9 mouse cellular contexts compared by ENCODE assay signal in genomic region chr11:106158081-106158929, GRCm38 (mm10). TPM values are rescaled to one million over a fixed set of nuclear protein-coding genes. Genes with fewer than 3 reads are reported as not detected.
DNase-seq lines count a peak whose midpoint lies in the region; ATAC-seq and TF ChIP-seq lines count a peak whose summit lies in the region.
"Had no signal": no experiment of that assay in that cellular context is flagged by ENCODE, and none has a peak within 500 bp of the region (broad histone marks: within the 10 kb centered on the region; RNA-seq: fewer than 3 reads in every experiment).

No protein-coding gene starts in this region.

- peak overlapping the region; percentile 98 for H3K9ac ChIP-seq in embryonic facial prominence, embryonic 12.5 days
- H3K9ac ChIP-seq in intestine, embryonic 14.5 days (ENCODE audit: low read length): peak overlapping the region; percentile 95

- H3ac ChIP-seq in C2C12 (ENCODE audit: control insufficient read depth, insufficient read length, low read depth): no peak overlapping the region

- TF ChIP-seq POLR2A in small intestine, adult 2 months (IDR thresholded peaks at IDR 0.05; ENCODE audit: low read depth, low read length): no peak

- H3K27ac ChIP-seq in embryonic facial prominence, embryonic 12.5 days: peak overlapping the region; percentile 99
- H3K27ac ChIP-seq in intestine, embryonic 14.5 days (ENCODE audit: low read depth): peak overlapping the region; percentile 96; the same call in 1 of the 2 replicates
- H3K27ac ChIP-seq in small intestine, adult 2 months (ENCODE audit: insufficient read depth, low read depth, low read length): peak overlapping the region; percentile 77; the same call in 1 of the 2 replicates

- H3K4me3 ChIP-seq in C2C12 (ENCODE audit: insufficient read depth, poor library complexity, severe bottlenecking): no peak overlapping the region
- H3K4me3 ChIP-seq in embryonic facial prominence, embryonic 12.5 days: peak overlapping the region; percentile 87
- peak overlapping the region; percentile 75; the same call in 1 of the 2 replicates for H3K4me3 ChIP-seq in intestine, embryonic 14.5 days (ENCODE audit: low read depth, low read length)
- H3K4me3 ChIP-seq in small intestine, adult 2 months (ENCODE audit: low read depth, low read length): peak overlapping the region; percentile 73

- H3K9me3 ChIP-seq in embryonic facial prominence, embryonic 12.5 days: no peaks in the 10 kb centered on the region
- H3K9me3 ChIP-seq in intestine, embryonic 14.5 days (ENCODE audit: control insufficient read depth, low read length): no peaks in the 10 kb centered on the region

- ATAC-seq in embryonic facial prominence, embryonic 12.5 days (ENCODE audit: insufficient number of reproducible peaks, insufficient read depth, low FRiP score, low TSS enrichment): no peak
- ATAC-seq in intestine, embryonic 14.5 days (replicated peaks; ENCODE audit: low FRiP score, low TSS enrichment, low read depth): no peak
- no peak for ATAC-seq in erythroblast, adult 5-6 weeks (replicated peaks; ENCODE audit: low FRiP score, poor library complexity, severe bottlenecking)

- TF ChIP-seq CTCF in C2C12 (IDR thresholded peaks at IDR 0.05; ENCODE audit: control insufficient read depth, insufficient read depth, insufficient read length): peak; percentile 60
- peak; percentile 28; the same call in 1 of the 2 replicates for TF ChIP-seq CTCF in small intestine, adult 2 months (IDR thresholded peaks at IDR 0.05; ENCODE audit: extremely low read depth, insufficient read length, insufficient replicate concordance, low read depth, low read length)

- WGBS in embryonic facial prominence, embryonic 12.5 days: 60% methylated on average over 14 of the region's 14 CpGs
- 59% methylated on average over 14 of the region's 14 CpGs for WGBS in intestine, embryonic 14.5 days
- 58% methylated on average over 14 of the region's 14 CpGs for WGBS in small intestine, adult 2 months

- no peaks in the 10 kb centered on the region for H3K27me3 ChIP-seq in C2C12 (ENCODE audit: control insufficient read depth, insufficient read depth, insufficient read length)
- no peaks in the 10 kb centered on the region for H3K27me3 ChIP-seq in embryonic facial prominence, embryonic 12.5 days
- no peaks in the 10 kb centered on the region for H3K27me3 ChIP-seq in intestine, embryonic 14.5 days (replicated peaks; ENCODE audit: control insufficient read depth, insufficient read depth, low read length)
- H3K27me3 ChIP-seq in small intestine, adult 2 months (ENCODE audit: control insufficient read depth, insufficient read depth, low read length): no peaks in the 10 kb centered on the region

- DNase-seq in cerebellum, adult 8-10 months: peak; percentile 57
- DNase-seq in cerebellum, adult 11 months: no peak
- DNase-seq in intestine, embryonic 14.5 days (ENCODE audit: low spot score): no peak
- DNase-seq in lung, postnatal 10 days: peak; percentile 57

- H3K36me3 ChIP-seq in C2C12 (ENCODE audit: control insufficient read depth, insufficient read depth): peaks cover 32% of the 10 kb centered on the region
- H3K36me3 ChIP-seq in embryonic facial prominence, embryonic 12.5 days: peaks cover 57% of the 10 kb centered on the region
- H3K36me3 ChIP-seq in intestine, embryonic 14.5 days (ENCODE audit: control insufficient read depth, insufficient read depth, low read length): peaks cover 50% of the 10 kb centered on the region
- H3K36me3 ChIP-seq in small intestine, adult 2 months (ENCODE audit: control insufficient read depth, insufficient read depth, low read length): peaks cover 17% of the 10 kb centered on the region

- H3K79me2 ChIP-seq in C2C12 (ENCODE audit: control insufficient read depth, insufficient read depth): no peaks in the 10 kb centered on the region

- H3K4me1 ChIP-seq in embryonic facial prominence, embryonic 12.5 days: peaks cover 41% of the 10 kb centered on the region
- peaks cover 23% of the 10 kb centered on the region for H3K4me1 ChIP-seq in intestine, embryonic 14.5 days (replicated peaks; ENCODE audit: control insufficient read depth, insufficient read depth, low read length)
- peaks cover 9% of the 10 kb centered on the region for H3K4me1 ChIP-seq in small intestine, adult 2 months (ENCODE audit: control insufficient read depth, insufficient read depth, insufficient read length, low read length)

- H3K79me3 ChIP-seq in C2C12 (ENCODE audit: low read depth): no peaks in the 10 kb centered on the region

- H3K4me2 ChIP-seq in embryonic facial prominence, embryonic 12.5 days (replicated peaks): peak overlapping the region; percentile 92
- H3K4me2 ChIP-seq in intestine, embryonic 14.5 days (ENCODE audit: low read length): peak overlapping the region; percentile 85

TF ChIP-seq in C2C12, 6 proteins besides CTCF, POLR2A, EP300 and RAD21:
- TF ChIP-seq CEBPB (IDR thresholded peaks at IDR 0.05; ENCODE audit: low read depth): no peak
- no peak for TF ChIP-seq MYOG (IDR thresholded peaks at IDR 0.05; ENCODE audit: control insufficient read depth, extremely low read depth, insufficient read length)
- no peak for TF ChIP-seq MAX (IDR thresholded peaks at IDR 0.05)

RNA-seq across cellular contexts. Expression of gene Gm10840, which starts 2.3 kb away (rescaled TPM):
- polyA plus RNA-seq in C2C12 (2012; fragmentation: generic; extraction: Trizol): not detected
- polyA plus RNA-seq in embryonic facial prominence, embryonic 12.5 days (2016; fragmentation: Nextera tagmentation; extraction: Ambion mirVana): not detected in 2 replicates
- not detected in 2 replicates for polyA plus RNA-seq in intestine, embryonic 14.5 days (2014; fragmentation: Nextera tagmentation; extraction: Ambion mirVana)
- not detected in 2 replicates for polyA plus RNA-seq in small intestine, adult 2 months (2012; rRNA removed)
- not detected in 2 replicates for total RNA-seq in erythroblast, adult 5-6 weeks (2015; ENCODE audit: low replicate concordance)
- total RNA-seq in erythroblast, adult 5-6 weeks (2017; ENCODE audit: low replicate concordance): not detected in 2 replicates
- total RNA-seq: left cerebral cortex, postnatal 25 days had no signal

RNA-seq across cellular contexts. Expression of gene Limd2, which starts 2.4 kb away (rescaled TPM):
- polyA plus RNA-seq in C2C12 (2012; fragmentation: generic; extraction: Trizol): 67.7 TPM
- 467 and 469 TPM in 2 replicates for polyA plus RNA-seq in embryonic facial prominence, embryonic 12.5 days (2016; fragmentation: Nextera tagmentation; extraction: Ambion mirVana)
- 129 and 153 TPM in 2 replicates for polyA plus RNA-seq in intestine, embryonic 14.5 days (2014; fragmentation: Nextera tagmentation; extraction: Ambion mirVana)
- 11.8 and 21.7 TPM in 2 replicates for polyA plus RNA-seq in small intestine, adult 2 months (2012; rRNA removed)
- total RNA-seq in erythroblast, adult 5-6 weeks (2015; ENCODE audit: low replicate concordance): 43.2 and 53.5 TPM in 2 replicates
- 7.4 and 14.3 TPM in 2 replicates for total RNA-seq in erythroblast, adult 5-6 weeks (2017; ENCODE audit: low replicate concordance)

RNA-seq across cellular contexts. Expression of gene Strada, which starts 43.7 kb away (rescaled TPM):
- polyA plus RNA-seq in C2C12 (2012; fragmentation: generic; extraction: Trizol): 21.3 TPM
- 34.8 and 35.4 TPM in 2 replicates for polyA plus RNA-seq in embryonic facial prominence, embryonic 12.5 days (2016; fragmentation: Nextera tagmentation; extraction: Ambion mirVana)
- polyA plus RNA-seq in intestine, embryonic 14.5 days (2014; fragmentation: Nextera tagmentation; extraction: Ambion mirVana): 20.6 and 25.1 TPM in 2 replicates
- polyA plus RNA-seq in small intestine, adult 2 months (2012; rRNA removed): 4.4 and 7.4 TPM in 2 replicates
- total RNA-seq in erythroblast, adult 5-6 weeks (2015; ENCODE audit: low replicate concordance): 3.8 and 11.5 TPM in 2 replicates
- 4.9 and 5.7 TPM in 2 replicates for total RNA-seq in erythroblast, adult 5-6 weeks (2017; ENCODE audit: low replicate concordance)

RNA-seq across cellular contexts. Expression of gene Ccdc47, which starts 57.8 kb away (rescaled TPM):
- polyA plus RNA-seq in C2C12 (2012; fragmentation: generic; extraction: Trizol): 16.6 TPM
- polyA plus RNA-seq in embryonic facial prominence, embryonic 12.5 days (2016; fragmentation: Nextera tagmentation; extraction: Ambion mirVana): 79.4 and 81.7 TPM in 2 replicates
- 64.4 and 76.1 TPM in 2 replicates for polyA plus RNA-seq in intestine, embryonic 14.5 days (2014; fragmentation: Nextera tagmentation; extraction: Ambion mirVana)
- 2.2 and 4.8 TPM in 2 replicates for polyA plus RNA-seq in small intestine, adult 2 months (2012; rRNA removed)
- total RNA-seq in erythroblast, adult 5-6 weeks (2015; ENCODE audit: low replicate concordance): 11.5 and 15.2 TPM in 2 replicates
- 38.8 and 57.4 TPM in 2 replicates for total RNA-seq in erythroblast, adult 5-6 weeks (2017; ENCODE audit: low replicate concordance)

RNA-seq across cellular contexts. Expression of gene Ddx42, which starts 58.4 kb away (rescaled TPM):
- polyA plus RNA-seq in C2C12 (2012; fragmentation: generic; extraction: Trizol): 19.5 TPM
- 103 and 104 TPM in 2 replicates for polyA plus RNA-seq in embryonic facial prominence, embryonic 12.5 days (2016; fragmentation: Nextera tagmentation; extraction: Ambion mirVana)
- polyA plus RNA-seq in intestine, embryonic 14.5 days (2014; fragmentation: Nextera tagmentation; extraction: Ambion mirVana): 66.5 and 80.8 TPM in 2 replicates
- polyA plus RNA-seq in small intestine, adult 2 months (2012; rRNA removed): 2.1 and 5.2 TPM in 2 replicates
- total RNA-seq in erythroblast, adult 5-6 weeks (2015; ENCODE audit: low replicate concordance): 13.4 and 14.6 TPM in 2 replicates
- 18.8 and 35.8 TPM in 2 replicates for total RNA-seq in erythroblast, adult 5-6 weeks (2017; ENCODE audit: low replicate concordance)

Comparison
In these comparisons a context has a peak if more than half of its experiments do, and no peak if none do; other contexts are left out.
1. DNase-seq: peak in cerebellum, adult 8-10 months (single experiment) and lung, postnatal 10 days (single experiment); none in cerebellum, adult 11 months (single experiment) and intestine, embryonic 14.5 days (single experiment).
2. Peak in every context shown above with its lines, with median percentiles within 50 percentile points of each other: H3K27ac ChIP-seq.